Mouse (Mus musculus) neural tube, embryonic 12.5 days (tissue): ENCODE data around the gene Stk26. TPM values are rescaled to one million over a fixed set of nuclear protein-coding genes. Genes with fewer than 3 reads are reported as not detected.

Experiments
- ATAC-seq: fragments of 200-750 bp; cut with Nextera tagmentation; 2 replicates; pipeline ENCODE4 v1.8.0; 2017; ENCODE audit warnings: low read depth, mild to moderate bottlenecking, moderate TSS enrichment, moderate library complexity; ENCODE audit not compliant: low FRiP score
- H3K27ac ChIP-seq: fragments of 300-500 bp; sonication (generic); 2 replicates; pipeline ENCODE4 v1.5.1; 2016
- H3K27me3 ChIP-seq: fragments of 300-500 bp; sonication (generic); replicated peaks from 2 replicates; pipeline ENCODE4 v1.6.1; 2016; ENCODE audit warnings: mild to moderate bottlenecking
- H3K36me3 ChIP-seq: fragments of 300-500 bp; sonication (generic); 2 replicates; pipeline ENCODE4 v1.6.1; 2016; ENCODE audit warnings: mild to moderate bottlenecking
- H3K4me1 ChIP-seq: fragments of 300-500 bp; sonication (generic); 2 replicates; pipeline ENCODE4 v1.6.1; 2016
- H3K4me2 ChIP-seq: fragments of 300-500 bp; sonication (generic); replicated peaks from 2 replicates; pipeline ENCODE4 v1.6.1; 2016; ENCODE audit warnings: mild to moderate bottlenecking
- H3K4me3 ChIP-seq: fragments of 300-500 bp; sonication (generic); 2 replicates; pipeline ENCODE4 v1.5.1; 2016
- H3K9ac ChIP-seq: fragments of 300-500 bp; sonication (generic); 2 replicates; pipeline ENCODE4 v1.6.1; 2016; ENCODE audit warnings: mild to moderate bottlenecking
- H3K9me3 ChIP-seq: fragments of 300-500 bp; sonication (generic); 2 replicates; pipeline ENCODE4 v1.6.1; 2016; ENCODE audit warnings: mild to moderate bottlenecking
- WGBS: fragments of 180-500 bp; shearing (Covaris S2); methylation state at CpG from one replicate; pipeline ENCODE4 v1.1.7; 2016; 5-methylcytosine and 5-hydroxymethylcytosine counted together
- polyA plus RNA-seq: library from polyadenylated mRNA; unstranded; fragments of >200 nt; fragmentation: Nextera tagmentation; extraction: Ambion mirVana; gene quantifications from 2 replicates; pipeline ENCODE4 v1.2.1, GENCODE M21; 2016

Stk26 gene
- 2.3 and 3.2 TPM in 2 replicates for polyA plus RNA-seq

GRCm38 (mm10) chrX:50840847-50841560 is at the start of gene Stk26:
Gene Stk26, plus strand, starts transcription at chrX:50841047.
- H3K27me3 ChIP-seq, result peaks cover 3% of the 10 kb centered on the region; the same call in 1 of the 2 replicates
- H3K9ac ChIP-seq, result peak within 1 kb of the TSS; percentile 42
- no peaks in the 10 kb centered on the region for H3K4me1 ChIP-seq
- 22% methylated on average over 31 of the region's 31 CpGs for WGBS
- H3K4me2 ChIP-seq, result peak within 1 kb of the TSS; percentile 76
- ATAC-seq, result peak; percentile 86
- no peaks in the 10 kb centered on the region for H3K9me3 ChIP-seq
- no peaks in the 10 kb centered on the region for H3K36me3 ChIP-seq
- H3K27ac ChIP-seq, result no peak within 1 kb of the TSS
- H3K4me3 ChIP-seq, result peak within 1 kb of the TSS; percentile 39

- H3K9me3 ChIP-seq, result no peaks in the 10 kb centered on the region
- no peaks in the 10 kb centered on the region for H3K4me1 ChIP-seq
- no peak for ATAC-seq
- H3K27me3 ChIP-seq, result no peaks in the 10 kb centered on the region; the same call in 1 of the 2 replicates
- H3K27ac ChIP-seq, result no peak overlapping the region
- no peak overlapping the region for H3K9ac ChIP-seq
- H3K4me3 ChIP-seq, result no peak overlapping the region
- WGBS, result 57% methylated on average over 4 of the region's 4 CpGs
- H3K4me2 ChIP-seq, result no peak overlapping the region
- no peaks in the 10 kb centered on the region for H3K36me3 ChIP-seq
These were observed 47.7 kb upstream of the Stk26 start for GRCm38 (mm10) chrX:50793005-50793680.

GRCm38 (mm10) chrX:50797798-50798197 is 43.0 kb upstream of the Stk26 start:
- H3K4me3 ChIP-seq, result no peak overlapping the region
- 73% methylated on average over 1 of the region's 1 CpGs for WGBS
- ATAC-seq, result no peak
- H3K4me1 ChIP-seq, result no peaks in the 10 kb centered on the region; the same call in 1 of the 2 replicates
- H3K27ac ChIP-seq, result no peak overlapping the region
- no peak overlapping the region for H3K4me2 ChIP-seq
- H3K9me3 ChIP-seq, result no peaks in the 10 kb centered on the region
- no peak overlapping the region for H3K9ac ChIP-seq
- H3K36me3 ChIP-seq, result no peaks in the 10 kb centered on the region
- H3K27me3 ChIP-seq, result no peaks in the 10 kb centered on the region; the same call in 1 of the 2 replicates

GRCm38 (mm10) chrX:50798571-50798970 is 42.3 kb upstream of the Stk26 start:
- Histone ChIP-seq H3K4me3 (no peak overlapping the region), H3K4me2 (no peak overlapping the region), H3K36me3 (no peaks in the 10 kb centered on the region), H3K27me3 (no peaks in the 10 kb centered on the region; the same call in 1 of the 2 replicates), H3K4me1 (no peaks in the 10 kb centered on the region; the same call in 1 of the 2 replicates), H3K9me3 (no peaks in the 10 kb centered on the region), H3K9ac (no peak overlapping the region), H3K27ac (no peak overlapping the region)
- ATAC-seq, result no peak
- 33% methylated on average over 10 of the region's 10 CpGs for WGBS

- no peaks in the 10 kb centered on the region; the same call in 1 of the 2 replicates for H3K27me3 ChIP-seq
These were observed 41.1 kb upstream of the Stk26 start for GRCm38 (mm10) chrX:50799656-50800188.

GRCm38 (mm10) chrX:50805654-50806053 is 35.2 kb upstream of the Stk26 start:
- no peaks in the 10 kb centered on the region for H3K36me3 ChIP-seq
- H3K4me3 ChIP-seq, result no peak overlapping the region
- H3K9ac ChIP-seq, result no peak overlapping the region
- ATAC-seq, result no peak
- no peak overlapping the region for H3K27ac ChIP-seq
- no peaks in the 10 kb centered on the region for H3K4me1 ChIP-seq
- no peaks in the 10 kb centered on the region for H3K27me3 ChIP-seq
- H3K9me3 ChIP-seq, result no peaks in the 10 kb centered on the region
- WGBS, result 57% methylated on average over 4 of the region's 4 CpGs
- no peak overlapping the region for H3K4me2 ChIP-seq

More at GRCm38 (mm10) chrX:50799656-50800188, 41.1 kb upstream of the Stk26 start:
- H3K27ac ChIP-seq, result no peak overlapping the region
- no peaks in the 10 kb centered on the region for H3K36me3 ChIP-seq
- no peak overlapping the region for H3K9ac ChIP-seq
- H3K9me3 ChIP-seq, result no peaks in the 10 kb centered on the region
- ATAC-seq, result no peak
- no peaks in the 10 kb centered on the region; the same call in 1 of the 2 replicates for H3K4me1 ChIP-seq
- WGBS, result 56% methylated on average over 8 of the region's 8 CpGs
- H3K4me2 ChIP-seq, result no peak overlapping the region
- H3K4me3 ChIP-seq, result no peak overlapping the region

GRCm38 (mm10) chrX:50823856-50824255 is 17.0 kb upstream of the Stk26 start:
- H3K36me3 ChIP-seq, result no peaks in the 10 kb centered on the region
- H3K27me3 ChIP-seq, result no peaks in the 10 kb centered on the region
- no peaks in the 10 kb centered on the region for H3K9me3 ChIP-seq
- H3K9ac ChIP-seq, result no peak overlapping the region
- no peak for ATAC-seq
- no peak overlapping the region for H3K4me2 ChIP-seq
- WGBS, result 77% methylated on average over 6 of the region's 6 CpGs
- H3K4me3 ChIP-seq, result no peak overlapping the region
- no peak overlapping the region for H3K27ac ChIP-seq
- H3K4me1 ChIP-seq, result no peaks in the 10 kb centered on the region

GRCm38 (mm10) chrX:50835592-50835991 is 5.3 kb upstream of the Stk26 start:
- Histone ChIP-seq H3K36me3 (no peaks in the 10 kb centered on the region), H3K4me2 (no peak overlapping the region), H3K9ac (no peak overlapping the region), H3K9me3 (no peaks in the 10 kb centered on the region), H3K27ac (no peak overlapping the region), H3K27me3 (no peaks in the 10 kb centered on the region), H3K4me3 (no peak overlapping the region), H3K4me1 (no peaks in the 10 kb centered on the region)
- 86% methylated on average over 3 of the region's 3 CpGs for WGBS
- no peak for ATAC-seq

GRCm38 (mm10) chrX:50836029-50836691 is 4.7 kb upstream of the Stk26 start:
- Histone ChIP-seq H3K9ac (no peak overlapping the region), H3K27ac (no peak overlapping the region), H3K4me1 (no peaks in the 10 kb centered on the region), H3K36me3 (no peaks in the 10 kb centered on the region), H3K27me3 (0 out of 2 replicates have a peak, but pooled peaks cover 3% of the 10 kb centered on the region), H3K4me2 (no peak overlapping the region), H3K4me3 (no peak overlapping the region), H3K9me3 (no peaks in the 10 kb centered on the region)
- WGBS, result 67% methylated on average over 10 of the region's 10 CpGs
- no peak for ATAC-seq

- peak; percentile 56 for ATAC-seq
- peaks cover 3% of the 10 kb centered on the region; the same call in 1 of the 2 replicates for H3K27me3 ChIP-seq
- 23% methylated on average over 21 of the region's 23 CpGs for WGBS
- H3K9me3 ChIP-seq, result no peaks in the 10 kb centered on the region
- no peaks in the 10 kb centered on the region for H3K4me1 ChIP-seq
- H3K4me2 ChIP-seq, result peak overlapping the region; percentile 76
- H3K4me3 ChIP-seq, result peak overlapping the region; percentile 39
- H3K27ac ChIP-seq, result no peak overlapping the region
- no peaks in the 10 kb centered on the region for H3K36me3 ChIP-seq
- peak overlapping the region; percentile 42; the same call in 1 of the 2 replicates for H3K9ac ChIP-seq
These were observed 740 bp downstream of the Stk26 start for GRCm38 (mm10) chrX:50841587-50841986.

GRCm38 (mm10) chrX:50842046-50842445 is 1.2 kb downstream of the Stk26 start:
- peak overlapping the region; percentile 39 for H3K4me3 ChIP-seq
- peaks cover 3% of the 10 kb centered on the region; the same call in 1 of the 2 replicates for H3K27me3 ChIP-seq
- no peak overlapping the region for H3K27ac ChIP-seq
- H3K4me2 ChIP-seq, result peak overlapping the region; percentile 76
- H3K4me1 ChIP-seq, result no peaks in the 10 kb centered on the region
- no peak for ATAC-seq
- 39% methylated on average over 9 of the region's 9 CpGs for WGBS
- H3K9ac ChIP-seq, result no peak overlapping the region
- no peaks in the 10 kb centered on the region for H3K36me3 ChIP-seq
- no peaks in the 10 kb centered on the region for H3K9me3 ChIP-seq
